Mouse (Mus musculus) T-helper 17 cell (primary cell): Measurements from ENCODE around the gene Bicra.

Source experiments
- in situ Hi-C, 2 experiments: fragments of 300-600 bp; cut with MboI, MseI; formaldehyde crosslinking; loops; 1 replicate in 1 of 2; 2 replicates in 1 of 2; pipeline ENCODE4 v1.15.1; 2025; ENCODE audit warnings: high pct_unique_total_duplicates in 2 of 2

Gene Bicra

GRCm38 (mm10) chr7:15975904-15976303 is 71.8 kb downstream of the Bicra start:
- in situ Hi-C loops = no loop called here

- in situ Hi-C loops = no loop called here
Observed at GRCm38 (mm10) chr7:15975451-15975850, 72.3 kb downstream of the Bicra start.

GRCm38 (mm10) chr7:15974712-15975111 is 73.0 kb downstream of the Bicra start:
- in situ Hi-C loops = no loop called here

GRCm38 (mm10) chr7:15972247-15972646 is 75.5 kb downstream of the Bicra start:
- in situ Hi-C loops = no loop called here

- in situ Hi-C loops = no loop called here
Observed at GRCm38 (mm10) chr7:15969674-15970073, 78.0 kb downstream of the Bicra start.

GRCm38 (mm10) chr7:15968322-15968721 is 79.4 kb downstream of the Bicra start:
- in situ Hi-C loops = no loop called here

- in situ Hi-C loops = no loop called here
Observed at GRCm38 (mm10) chr7:15967312-15967711, 80.4 kb downstream of the Bicra start, which contains the start of gene Ehd2. Ehd2 (minus strand) TSS chr7:15967567.

- in situ Hi-C loops = no loop called here
Observed at GRCm38 (mm10) chr7:15966489-15966888, 81.2 kb downstream of the Bicra start.

- in situ Hi-C loops = no loop called here
Observed at GRCm38 (mm10) chr7:15963798-15964652, 83.7 kb downstream of the Bicra start.

GRCm38 (mm10) chr7:15962311-15963288 is 85.1 kb downstream of the Bicra start:
- in situ Hi-C loops = no loop called here

- in situ Hi-C loops = no loop called here
Observed at GRCm38 (mm10) chr7:15961798-15962197, 85.9 kb downstream of the Bicra start.

GRCm38 (mm10) chr7:15961239-15961638 is 86.5 kb downstream of the Bicra start:
- in situ Hi-C loops = no loop called here

GRCm38 (mm10) chr7:15960691-15961090 is 87.0 kb downstream of the Bicra start:
- in situ Hi-C loops = no loop called here

- in situ Hi-C loops = no loop called here
Observed at GRCm38 (mm10) chr7:15956143-15956542, 91.6 kb downstream of the Bicra start.

GRCm38 (mm10) chr7:15955509-15955908 is 92.2 kb downstream of the Bicra start:
- in situ Hi-C loops = no loop called here

- in situ Hi-C loops = no loop called here
Observed at GRCm38 (mm10) chr7:15954978-15955443, 92.7 kb downstream of the Bicra start.

- in situ Hi-C loops = no loop called here
Observed at GRCm38 (mm10) chr7:15954436-15954835, 93.3 kb downstream of the Bicra start.

GRCm38 (mm10) chr7:15953307-15954074 is 94.2 kb downstream of the Bicra start:
- in situ Hi-C loops = no loop called here

- in situ Hi-C loops = no loop called here
Observed at GRCm38 (mm10) chr7:15952416-15952815, 95.3 kb downstream of the Bicra start.

- in situ Hi-C loops = no loop called here
Observed at GRCm38 (mm10) chr7:15950008-15950407, 97.7 kb downstream of the Bicra start.

GRCm38 (mm10) chr7:15949216-15949790 is 98.4 kb downstream of the Bicra start:
- in situ Hi-C loops = no loop called here
